Mouse (Mus musculus) midbrain, embryonic 16.5 days (tissue): ENCODE data around the gene Oas3. TPM values are rescaled to one million over a fixed set of nuclear protein-coding genes. Genes with fewer than 3 reads are reported as not detected.
A peak's percentile ranks its signal among the peaks of the same experiment; 100 is the strongest.

Experiments used
- ATAC-seq: fragments of 200-750 bp; cut with Nextera tagmentation; 2 replicates; pipeline ENCODE4 v1.8.0; 2017; ENCODE audit warnings: moderate TSS enrichment
- H3K27ac ChIP-seq: fragments of 300-500 bp; sonication (generic); 2 replicates; pipeline ENCODE4 v1.5.1; 2014; ENCODE audit warnings: mild to moderate bottlenecking, low read length, mixed read lengths
- H3K27me3 ChIP-seq: fragments of 300-500 bp; sonication (generic); 2 replicates; pipeline ENCODE4 v1.6.1; 2014; ENCODE audit warnings: low read depth, low read length, mixed read lengths; ENCODE audit not compliant: control insufficient read depth, insufficient read depth
- H3K36me3 ChIP-seq: fragments of 300-500 bp; sonication (generic); 2 replicates; pipeline ENCODE4 v1.6.1; 2014; ENCODE audit warnings: mild to moderate bottlenecking, low read length, moderate library complexity, mixed read lengths; ENCODE audit not compliant: control insufficient read depth, insufficient read depth
- H3K4me1 ChIP-seq: fragments of 300-500 bp; sonication (generic); 2 replicates; pipeline ENCODE4 v1.6.1; 2014; ENCODE audit warnings: mild to moderate bottlenecking, low read length, mixed read lengths; ENCODE audit not compliant: control insufficient read depth, insufficient read depth
- H3K4me2 ChIP-seq: fragments of 300-500 bp; sonication (generic); 2 replicates; pipeline ENCODE4 v1.6.1; 2014; ENCODE audit warnings: mild to moderate bottlenecking, low read length, mixed read lengths
- H3K4me3 ChIP-seq: fragments of 300-500 bp; sonication (generic); 2 replicates; pipeline ENCODE4 v1.5.1; 2014; ENCODE audit warnings: low read depth, mild to moderate bottlenecking, low read length, moderate library complexity, mixed read lengths
- H3K9ac ChIP-seq: fragments of 300-500 bp; sonication (generic); 2 replicates; pipeline ENCODE4 v1.6.1; 2014; ENCODE audit warnings: low read depth, low read length, mixed read lengths
- H3K9me3 ChIP-seq: fragments of 300-500 bp; sonication (generic); replicated peaks from 2 replicates; pipeline ENCODE4 v1.6.1; 2014; ENCODE audit warnings: mild to moderate bottlenecking, low read length, mixed read lengths; ENCODE audit not compliant: control insufficient read depth, poor library complexity, severe bottlenecking
- WGBS: fragments of 180-500 bp; shearing (Covaris S2); extraction: QIAGEN DNeasy Blood & Tissue Kit; methylation state at CpG from one replicate; pipeline ENCODE4 v1.1.7; 2014; 5-methylcytosine and 5-hydroxymethylcytosine counted together
- polyA plus RNA-seq: library from polyadenylated mRNA; unstranded; fragments of >200 nt; fragmentation: Nextera tagmentation; extraction: Ambion mirVana; gene quantifications from 2 replicates; pipeline ENCODE4 v1.2.1, GENCODE M21; 2015

Gene Oas3
- polyA plus RNA-seq, 1 experiment from 2014 or later: 1.1 TPM

DNA sequence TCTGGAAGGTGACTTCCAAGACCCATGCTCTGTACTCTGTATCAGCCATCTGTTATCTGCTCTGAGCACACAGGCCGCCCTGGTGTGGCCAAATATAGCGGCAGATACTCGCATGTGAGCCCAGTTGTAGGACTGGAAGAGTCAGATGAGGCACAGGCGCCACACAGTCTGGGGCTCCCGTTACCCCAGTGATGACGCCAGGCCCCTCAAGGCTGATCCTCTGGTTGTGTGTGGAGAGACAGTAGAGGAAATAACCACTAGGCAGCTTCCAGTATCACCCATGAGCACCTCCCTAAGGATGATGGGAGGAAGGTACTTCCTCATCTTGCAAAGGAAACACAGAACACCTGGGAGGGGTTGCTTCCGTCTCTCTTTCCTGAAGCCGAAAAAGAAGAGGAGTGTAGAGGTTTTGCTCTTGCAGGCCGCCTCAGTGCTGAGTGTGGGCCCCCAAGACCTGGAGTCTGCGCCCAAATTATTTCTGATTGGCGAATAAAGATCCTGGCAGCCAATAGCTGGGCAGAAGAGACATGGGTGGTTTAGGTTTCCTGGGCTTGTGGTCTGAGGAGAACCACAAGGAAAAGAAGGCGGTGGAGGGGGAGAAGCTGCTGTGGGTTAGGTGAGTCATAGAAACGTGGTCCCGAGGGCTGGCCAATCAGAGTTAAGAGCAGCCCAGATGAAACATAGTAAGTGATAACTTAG is 2.0 kb downstream of the Oas3 start:
- Histone ChIP-seq H3K4me3 (no peak overlapping the region), H3K9me3 (no peaks in the 10 kb centered on the region), H3K9ac (no peak overlapping the region), H3K27me3 (no peaks in the 10 kb centered on the region), H3K36me3 (no peaks in the 10 kb centered on the region), H3K4me1 (no peaks in the 10 kb centered on the region), H3K4me2 (no peak overlapping the region), H3K27ac (no peak overlapping the region)
- 84% methylated on average over 14 of the region's 14 CpGs for WGBS
- no peak for ATAC-seq

DNA sequence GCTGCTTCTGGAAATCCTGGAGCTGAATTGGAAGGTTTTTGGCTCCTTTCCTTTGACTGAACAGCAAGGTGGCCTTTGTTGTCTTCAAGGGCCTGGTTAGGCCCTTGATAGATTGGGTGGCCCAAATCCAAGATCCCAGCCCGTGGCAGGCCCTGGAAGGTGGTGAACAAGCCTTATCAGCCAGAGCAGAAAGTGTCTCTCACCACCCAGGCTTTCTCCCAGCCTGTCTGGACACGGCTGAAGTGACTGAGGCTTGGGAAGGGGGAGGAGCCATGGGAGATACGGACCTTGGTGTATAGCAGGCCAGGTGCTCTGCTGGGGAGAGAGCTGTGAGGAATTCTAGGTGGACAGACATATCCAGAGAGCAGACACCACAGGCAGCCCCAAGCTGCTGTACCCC is 8.1 kb downstream of the Oas3 start:
- H3K27ac ChIP-seq: no peak overlapping the region
- no peak overlapping the region for H3K4me2 ChIP-seq
- no peaks in the 10 kb centered on the region for H3K9me3 ChIP-seq
- no peaks in the 10 kb centered on the region for H3K4me1 ChIP-seq
- no peak overlapping the region for H3K4me3 ChIP-seq
- ATAC-seq: no peak
- no peaks in the 10 kb centered on the region for H3K36me3 ChIP-seq
- no peaks in the 10 kb centered on the region for H3K27me3 ChIP-seq
- H3K9ac ChIP-seq: no peak overlapping the region
- 64% methylated on average over 3 of the region's 3 CpGs for WGBS

DNA sequence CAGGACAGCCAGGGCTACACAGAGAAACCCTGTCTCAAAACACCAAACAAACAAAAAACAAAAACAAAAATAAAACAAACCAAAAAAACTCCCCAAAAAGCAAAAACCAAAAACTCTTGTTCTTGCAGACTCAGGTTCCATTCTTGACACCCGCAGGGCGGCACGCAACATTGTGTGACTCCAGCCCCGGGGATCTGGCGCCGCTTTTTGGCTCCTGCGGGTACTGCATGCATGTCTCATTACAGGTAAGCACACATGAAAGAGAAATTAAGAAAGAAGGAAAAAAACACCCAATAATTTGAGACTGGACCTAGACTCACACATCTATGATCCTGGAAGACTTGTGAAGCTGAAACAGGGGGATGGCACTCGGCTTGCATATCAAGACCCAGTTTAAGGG is 12.5 kb downstream of the Oas3 start:
- no peak overlapping the region for H3K27ac ChIP-seq
- no peak overlapping the region for H3K9ac ChIP-seq
- no peaks in the 10 kb centered on the region for H3K9me3 ChIP-seq
- H3K36me3 ChIP-seq: no peaks in the 10 kb centered on the region
- H3K4me3 ChIP-seq: no peak overlapping the region
- H3K4me2 ChIP-seq: no peak overlapping the region
- WGBS: 76% methylated on average over 8 of the region's 8 CpGs
- no peaks in the 10 kb centered on the region for H3K4me1 ChIP-seq
- no peaks in the 10 kb centered on the region for H3K27me3 ChIP-seq
- no peak for ATAC-seq

DNA sequence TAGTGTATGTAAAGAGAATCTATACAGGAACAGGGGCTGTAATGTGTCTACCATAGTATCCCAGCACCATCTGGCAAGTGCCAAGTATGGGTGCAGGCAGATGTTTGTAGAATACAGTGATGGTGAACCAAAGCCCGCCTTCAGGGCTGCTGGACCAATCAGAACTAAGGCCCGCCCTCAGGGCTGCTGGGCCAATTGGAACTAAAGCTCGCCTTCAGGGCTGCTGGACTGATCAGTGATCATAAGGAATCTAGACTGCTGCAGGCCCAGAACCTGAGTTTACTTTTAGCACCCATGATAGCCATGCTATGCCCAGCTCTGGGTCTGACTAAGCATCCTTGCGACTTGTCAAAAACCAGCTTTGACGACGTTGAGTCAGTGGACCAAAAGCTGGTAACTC is 15.6 kb downstream of the Oas3 start:
- WGBS: 28% methylated on average over 6 of the region's 6 CpGs
- peak overlapping the region; percentile 8; the same call in 1 of the 2 replicates for H3K4me2 ChIP-seq
- ATAC-seq: no peak

DNA sequence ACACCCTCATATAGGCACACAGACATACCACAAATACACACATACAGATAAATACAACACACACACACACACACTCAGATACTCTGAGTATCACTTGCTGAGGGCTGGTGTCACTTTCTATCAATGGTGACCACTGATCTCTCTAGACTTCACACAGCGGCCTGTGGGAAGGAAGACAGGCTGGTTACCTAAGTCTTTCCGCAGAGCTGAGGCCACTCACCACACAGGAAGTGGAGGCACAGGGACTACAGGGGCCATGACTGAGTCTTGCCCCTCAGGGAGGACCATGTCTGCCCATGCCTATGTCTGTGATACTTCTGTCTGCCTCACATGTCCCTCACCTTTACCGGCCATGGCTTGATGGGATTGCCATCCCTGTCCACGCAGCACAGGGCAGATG is 23.2 kb downstream of the Oas3 start:
- Histone ChIP-seq H3K9ac (no peak overlapping the region), H3K9me3 (no peaks in the 10 kb centered on the region), H3K27ac (no peak overlapping the region), H3K27me3 (no peaks in the 10 kb centered on the region), H3K4me2 (no peak overlapping the region), H3K4me1 (no peaks in the 10 kb centered on the region), H3K4me3 (no peak overlapping the region), H3K36me3 (no peaks in the 10 kb centered on the region)
- WGBS: 91% methylated on average over 4 of the region's 4 CpGs
- no peak for ATAC-seq

More for the DNA sequence above, 15.6 kb downstream of the Oas3 start:
- H3K27ac ChIP-seq: no peak overlapping the region
- H3K9me3 ChIP-seq: no peaks in the 10 kb centered on the region
- H3K36me3 ChIP-seq: no peaks in the 10 kb centered on the region
- H3K4me3 ChIP-seq: peak overlapping the region; percentile 6; the same call in 1 of the 2 replicates
- no peaks in the 10 kb centered on the region for H3K4me1 ChIP-seq
- H3K27me3 ChIP-seq: no peaks in the 10 kb centered on the region
- no peak overlapping the region for H3K9ac ChIP-seq

DNA sequence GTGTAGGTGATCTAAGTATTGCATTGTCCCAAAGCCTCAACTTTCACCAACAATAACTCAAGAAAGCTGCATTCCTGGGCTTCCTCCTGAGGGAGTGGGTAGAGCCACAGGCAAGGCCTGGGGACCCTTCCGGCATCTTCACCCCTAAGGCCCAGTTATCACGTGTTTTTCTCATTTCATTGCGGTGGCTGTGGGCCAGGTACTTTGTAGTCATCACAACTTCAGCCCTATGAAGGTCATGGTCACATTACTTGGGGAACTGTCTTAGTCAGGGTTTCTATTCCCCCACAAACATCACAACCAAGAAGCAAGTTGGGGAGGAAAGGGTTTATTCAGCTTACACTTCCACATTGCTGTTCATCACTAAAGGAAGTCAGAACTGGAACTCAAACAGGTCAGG is 24.7 kb downstream of the Oas3 start:
- Histone ChIP-seq H3K4me1 (no peaks in the 10 kb centered on the region), H3K4me3 (no peak overlapping the region), H3K27ac (no peak overlapping the region), H3K36me3 (no peaks in the 10 kb centered on the region), H3K9me3 (no peaks in the 10 kb centered on the region), H3K27me3 (no peaks in the 10 kb centered on the region), H3K4me2 (no peak overlapping the region), H3K9ac (no peak overlapping the region)
- 87% methylated on average over 3 of the region's 3 CpGs for WGBS
- ATAC-seq: no peak

DNA sequence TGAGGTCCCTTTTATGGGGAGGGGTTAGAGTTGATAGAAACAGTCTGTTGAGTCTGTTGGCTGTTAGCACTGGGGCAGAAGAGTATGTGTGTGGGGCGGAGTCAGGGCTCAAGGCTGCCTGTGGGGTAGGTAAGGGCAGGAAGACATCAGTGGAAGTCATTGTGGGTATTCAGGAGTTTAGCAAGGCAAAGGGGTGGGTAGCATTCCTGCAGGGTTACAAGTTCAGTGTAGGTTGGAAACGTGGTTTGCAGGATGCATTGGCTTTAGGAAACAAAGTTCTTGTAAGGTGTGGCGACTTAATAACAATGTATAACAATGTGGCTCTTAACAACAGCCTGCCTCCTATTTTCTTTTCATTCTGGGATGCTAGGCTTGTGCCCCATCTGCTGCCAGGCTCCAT is 26.3 kb downstream of the Oas3 start:
- peaks cover 1% of the 10 kb centered on the region; the same call in 1 of the 2 replicates for H3K4me1 ChIP-seq
- no peak for ATAC-seq
- no peaks in the 10 kb centered on the region for H3K27me3 ChIP-seq

DNA sequence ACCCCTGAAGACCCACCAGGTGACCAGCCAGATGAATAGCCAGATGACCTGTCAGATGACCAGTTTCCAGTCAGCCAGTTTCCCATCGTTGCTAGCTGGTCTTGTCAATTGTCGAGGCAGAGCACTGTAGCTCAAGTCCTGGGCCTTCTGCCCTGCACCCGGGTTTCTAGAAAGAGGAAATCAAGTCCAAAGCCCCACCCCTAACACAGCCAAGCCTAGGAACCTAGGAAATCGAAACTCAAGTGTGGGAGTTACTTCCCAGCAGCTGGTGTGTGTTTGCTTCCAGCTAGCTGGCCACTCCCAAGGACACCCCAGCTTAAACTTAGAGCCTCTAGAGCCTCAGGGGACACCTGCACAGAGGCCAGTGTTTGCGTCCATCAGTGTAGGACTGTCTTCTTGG is 27.8 kb downstream of the Oas3 start, which contains the start of gene Oas2:
TSS of gene Oas2 (minus strand) at position 166 of the 400 bp plus-strand sequence.
- no peaks in the 10 kb centered on the region for H3K36me3 ChIP-seq
- no peaks in the 10 kb centered on the region for H3K27me3 ChIP-seq
- WGBS: 68% methylated on average over 5 of the region's 5 CpGs
- no peaks in the 10 kb centered on the region for H3K9me3 ChIP-seq
- ATAC-seq: no peak
- no peak within 1 kb of the TSS for H3K4me3 ChIP-seq
- no peak within 1 kb of the TSS for H3K27ac ChIP-seq
- H3K4me1 ChIP-seq: peaks cover 3% of the 10 kb centered on the region; the same call in 1 of the 2 replicates
- H3K9ac ChIP-seq: no peak within 1 kb of the TSS
- H3K4me2 ChIP-seq: no peak within 1 kb of the TSS

More for the DNA sequence above, 26.3 kb downstream of the Oas3 start:
- Histone ChIP-seq H3K36me3 (no peaks in the 10 kb centered on the region), H3K4me3 (no peak overlapping the region), H3K9ac (no peak overlapping the region), H3K27ac (no peak overlapping the region), H3K4me2 (no peak overlapping the region), H3K9me3 (no peaks in the 10 kb centered on the region)
- WGBS: 72% methylated on average over 3 of the region's 3 CpGs

DNA sequence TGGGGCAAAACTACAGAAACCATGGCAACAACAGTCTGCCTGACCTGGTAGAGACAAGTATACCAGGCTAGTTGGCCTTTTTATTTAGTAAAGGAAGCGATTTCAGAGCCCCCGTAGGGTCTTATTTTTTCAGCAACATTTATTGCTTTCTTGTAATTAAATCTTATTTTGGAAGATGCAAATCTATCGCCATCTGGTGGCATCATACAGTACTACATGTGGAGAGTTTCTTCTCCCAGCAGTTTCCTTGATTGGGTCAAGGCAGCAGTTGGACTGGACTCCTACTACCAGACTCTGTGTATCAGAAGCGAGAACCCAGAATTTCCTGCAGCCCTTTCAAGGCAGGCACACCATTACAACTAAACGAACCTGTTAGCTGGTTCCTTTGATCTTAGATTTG is 31.0 kb downstream of the Oas3 start:
- Histone ChIP-seq H3K9me3 (no peaks in the 10 kb centered on the region), H3K4me2 (no peak overlapping the region), H3K4me1 (peaks cover 3% of the 10 kb centered on the region; the same call in 1 of the 2 replicates), H3K36me3 (no peaks in the 10 kb centered on the region), H3K27me3 (no peaks in the 10 kb centered on the region), H3K9ac (no peak overlapping the region), H3K27ac (no peak overlapping the region), H3K4me3 (no peak overlapping the region)
- WGBS: 13% methylated on average over 5 of the region's 5 CpGs
- no peak for ATAC-seq
